Comparison of ENCODE assay signal across 1 mouse cellular context in the genomic region with DNA sequence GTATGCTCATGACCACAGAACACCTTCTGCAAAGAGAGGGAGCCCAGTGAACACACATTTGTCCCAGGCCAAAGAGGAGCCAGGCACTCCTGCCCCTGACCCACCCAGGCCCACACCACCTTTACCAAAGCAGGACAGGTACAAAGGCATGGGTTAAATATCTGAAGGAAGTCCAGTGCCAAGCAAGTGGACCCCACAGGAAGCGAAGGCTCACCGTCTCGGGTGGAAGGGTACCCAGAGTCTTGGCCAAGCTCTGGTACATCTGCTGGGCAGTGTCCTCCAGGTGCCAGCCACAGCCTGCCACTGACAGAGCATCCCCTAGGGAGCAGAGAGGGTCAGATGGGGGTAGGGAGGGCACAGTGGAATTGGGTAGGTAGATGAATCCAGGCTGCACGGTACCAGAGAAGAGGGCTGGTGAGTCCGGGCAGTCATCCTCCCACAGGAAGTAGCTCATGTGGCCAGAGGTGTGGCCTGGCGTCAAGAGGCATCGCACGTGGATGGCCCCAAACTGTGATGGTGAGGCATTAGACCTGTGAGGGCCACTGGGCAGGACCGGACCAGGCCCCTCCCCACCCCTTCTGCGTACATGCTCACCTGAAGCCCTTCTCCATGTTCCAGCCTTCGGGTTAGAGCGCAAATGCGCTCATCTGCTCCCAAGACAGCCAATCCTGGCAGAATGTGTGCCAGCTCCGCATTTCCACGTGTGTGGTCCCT.
TF ChIP-seq lines count a peak whose summit lies in the region.

No protein-coding gene starts in this region.

TF ChIP-seq in MEL, 35 proteins besides CTCF, POLR2A, EP300 and RAD21:
- no peak for TF ChIP-seq USF1 (IDR thresholded peaks at IDR 0.05; ENCODE audit: low read depth, low read length)
- TF ChIP-seq CHD2 (IDR thresholded peaks at IDR 0.05; ENCODE audit: low read length) = no peak
- TF ChIP-seq ZC3H11A (IDR thresholded peaks at IDR 0.05; ENCODE audit: low read depth, low read length) = no peak
- TF ChIP-seq ELF1 (IDR thresholded peaks at IDR 0.05; ENCODE audit: low read depth, low read length) = no peak
- TF ChIP-seq KAT2A (conservative IDR thresholded peaks at IDR 0.05; ENCODE audit: low read depth, low read length) = no peak
- no peak for TF ChIP-seq MXI1 (IDR thresholded peaks at IDR 0.05; ENCODE audit: low read depth, low read length)
- no peak for TF ChIP-seq NELFE (IDR thresholded peaks at IDR 0.05; ENCODE audit: low read depth, low read length)
- no peak for TF ChIP-seq UBTF (IDR thresholded peaks at IDR 0.05; ENCODE audit: borderline replicate concordance, insufficient read depth, low read depth, low read length)
- no peak for TF ChIP-seq SMC3 (IDR thresholded peaks at IDR 0.05; ENCODE audit: low read depth, low read length)
- TF ChIP-seq HCFC1 (IDR thresholded peaks at IDR 0.05; ENCODE audit: low read depth, low read length) = no peak
- TF ChIP-seq BHLHE40 (IDR thresholded peaks at IDR 0.05; ENCODE audit: borderline replicate concordance, low read depth, low read length) = no peak
- no peak for TF ChIP-seq GABPA (IDR thresholded peaks at IDR 0.05; ENCODE audit: low read depth, low read length)
- no peak for TF ChIP-seq POLR2AphosphoS5 (IDR thresholded peaks at IDR 0.05; ENCODE audit: borderline replicate concordance, low read depth, low read length)
- TF ChIP-seq MAX (IDR thresholded peaks at IDR 0.05; ENCODE audit: low read length) = no peak
- no peak for TF ChIP-seq NRF1 (IDR thresholded peaks at IDR 0.05; ENCODE audit: insufficient read depth, low read depth, low read length, poor library complexity, severe bottlenecking)
- no peak for TF ChIP-seq TAL1 (IDR thresholded peaks at IDR 0.05; ENCODE audit: low read length)
- TF ChIP-seq ZKSCAN1 (IDR thresholded peaks at IDR 0.05; ENCODE audit: low read depth, low read length) = no peak
TF ChIP-seq in MEL: peak in this region for 0.
